Mouse (Mus musculus): Measurements from ENCODE around the gene Rtl3. TPM values are rescaled to one million over a fixed set of nuclear protein-coding genes. Genes with fewer than 3 reads are reported as not detected.

The Rtl3 gene
- polyA plus RNA-seq (2012; ENCODE audit: insufficient read depth, insufficient read length, missing spikeins) = not detected in 2 replicates

DNA sequence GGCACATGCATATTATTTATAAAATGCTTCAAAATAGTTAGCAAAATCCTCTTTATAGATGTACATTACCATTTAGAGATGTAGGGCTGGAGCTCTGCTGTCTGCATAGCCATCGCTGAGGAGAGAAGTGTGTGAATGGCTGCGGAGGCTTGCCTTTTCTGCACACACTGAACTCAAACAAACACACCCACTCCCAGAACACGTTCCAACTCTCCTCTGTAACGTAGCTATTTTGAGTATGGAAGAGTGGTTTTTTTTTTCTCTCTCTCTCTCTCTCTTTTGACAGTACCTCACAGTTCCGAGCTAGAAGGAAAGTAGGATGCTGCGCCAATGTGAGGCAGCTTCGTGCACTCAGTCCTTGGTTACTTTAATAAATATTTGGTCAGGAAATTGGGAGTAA is at the start of gene Rtl3:
Gene Rtl3, minus strand, starts transcription at position 236 of the 400 bp plus-strand sequence.
- no peak within 1 kb of the TSS for H3K4me3 ChIP-seq (ENCODE audit: insufficient read depth, low read depth, low read length)
- no peak within 1 kb of the TSS for H3K27ac ChIP-seq (replicated peaks; ENCODE audit: low read depth, low read length)
- no peaks in the 10 kb centered on the region for H3K4me1 ChIP-seq (ENCODE audit: control insufficient read depth, insufficient read depth, insufficient read length, low read length)

DNA sequence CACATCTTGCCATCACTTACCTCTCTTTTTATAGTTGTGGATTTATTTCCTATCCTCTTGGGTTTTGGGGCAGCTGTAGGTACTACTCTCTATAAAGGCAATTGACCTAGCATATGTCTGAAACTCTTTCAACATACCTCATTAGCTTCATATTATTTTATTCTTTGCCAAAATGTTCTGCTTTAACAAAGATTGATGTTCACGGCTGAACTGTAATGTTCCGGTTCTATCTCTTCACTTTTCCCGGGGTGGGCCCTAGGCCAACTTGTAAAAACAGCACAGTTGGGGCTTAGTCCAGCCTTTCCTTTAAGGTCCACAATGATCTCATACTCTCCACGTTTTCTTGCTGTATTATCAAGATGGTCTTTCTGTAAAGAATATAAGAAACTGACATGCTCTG is 31.9 kb upstream of the Rtl3 start:
- no peak overlapping the region for H3K27ac ChIP-seq (replicated peaks; ENCODE audit: low read depth, low read length)
- H3K4me1 ChIP-seq (ENCODE audit: control insufficient read depth, insufficient read depth, insufficient read length, low read length) = no peaks in the 10 kb centered on the region
- no peak overlapping the region for H3K4me3 ChIP-seq (ENCODE audit: insufficient read depth, low read depth, low read length)

DNA sequence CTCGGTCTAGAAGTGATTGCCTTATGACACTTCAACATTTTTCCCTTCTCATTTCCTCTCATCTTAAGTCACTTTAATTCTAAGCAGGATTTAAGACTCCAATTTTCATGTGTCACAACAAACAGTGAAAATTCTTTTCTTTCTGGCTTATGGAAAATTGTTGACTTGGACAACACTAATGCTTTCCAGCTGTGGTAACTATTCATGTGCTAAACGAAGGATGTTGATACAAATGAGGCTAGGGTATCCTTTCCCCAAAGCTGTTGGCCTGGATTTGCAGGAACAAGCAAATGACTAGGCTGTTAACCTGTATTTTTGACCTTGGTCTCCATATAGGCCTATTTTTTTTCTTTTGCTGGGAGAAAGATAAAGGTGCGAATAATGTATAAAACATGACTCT is 31.4 kb upstream of the Rtl3 start:
- Histone ChIP-seq H3K27ac (replicated peaks; ENCODE audit: low read depth, low read length) (no peak overlapping the region), H3K4me3 (ENCODE audit: insufficient read depth, low read depth, low read length) (no peak overlapping the region), H3K4me1 (ENCODE audit: control insufficient read depth, insufficient read depth, insufficient read length, low read length) (no peaks in the 10 kb centered on the region)

DNA sequence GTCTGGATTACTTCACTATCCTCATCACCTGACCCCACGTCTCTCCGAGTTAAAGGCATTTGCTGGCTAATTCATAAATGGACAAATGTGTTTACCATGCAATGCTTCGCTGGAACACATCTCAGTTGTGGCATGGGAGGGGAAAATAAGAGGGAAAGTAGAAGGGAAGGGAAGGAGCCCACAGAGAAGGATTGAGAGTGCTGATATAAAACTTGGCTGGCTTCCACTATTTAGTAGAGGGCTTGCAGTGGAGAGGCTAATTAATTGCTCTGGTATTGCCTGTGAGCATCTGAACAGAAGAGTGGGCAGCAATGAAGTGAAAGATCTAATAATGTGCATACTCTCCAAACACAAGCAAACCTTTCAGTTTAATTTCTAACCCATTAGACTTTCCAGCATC is 31.0 kb upstream of the Rtl3 start:
- H3K4me1 ChIP-seq (ENCODE audit: control insufficient read depth, insufficient read depth, insufficient read length, low read length) = no peaks in the 10 kb centered on the region
- H3K4me3 ChIP-seq (ENCODE audit: insufficient read depth, low read depth, low read length) = no peak overlapping the region
- H3K27ac ChIP-seq (replicated peaks; ENCODE audit: low read depth, low read length) = no peak overlapping the region

DNA sequence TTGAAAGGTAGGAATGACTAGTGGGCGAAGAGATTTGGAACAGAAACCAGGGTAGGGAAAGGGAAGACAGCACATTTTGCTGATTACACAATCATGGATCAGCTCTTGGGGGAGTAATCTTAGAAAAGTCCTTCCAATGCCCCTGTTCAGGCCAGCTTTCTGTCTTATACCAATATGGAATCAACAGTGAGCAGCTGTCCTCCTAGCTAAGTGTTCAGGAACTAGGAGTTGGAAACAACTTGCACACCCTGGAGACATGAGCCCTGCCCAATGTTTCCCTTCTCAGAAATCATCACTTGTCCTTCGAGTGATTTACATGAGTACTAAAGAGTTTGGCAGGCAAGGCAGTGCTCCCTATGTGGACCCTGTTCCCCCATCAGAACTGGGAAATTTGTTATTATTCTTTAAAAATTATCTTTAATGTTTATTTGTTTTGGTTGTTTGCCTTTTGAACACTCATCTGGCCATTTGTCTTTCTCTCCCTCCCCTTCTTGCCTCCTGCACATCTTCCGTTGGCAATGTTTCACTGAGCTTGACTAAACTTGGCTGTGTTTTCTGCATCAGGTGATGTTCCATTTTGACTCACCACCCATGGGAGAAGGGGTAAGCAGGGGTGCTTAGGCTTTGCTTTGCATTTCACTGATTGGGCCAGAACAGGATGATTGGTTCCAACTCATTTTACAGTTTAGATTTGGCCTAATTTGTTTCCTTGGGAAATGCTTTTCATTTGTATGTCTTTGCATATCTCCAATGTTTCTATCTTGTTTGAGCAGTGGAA is 13.3 kb upstream of the Rtl3 start:
- no peak overlapping the region for H3K4me3 ChIP-seq (ENCODE audit: insufficient read depth, low read depth, low read length)
- no peak overlapping the region for H3K27ac ChIP-seq (replicated peaks; ENCODE audit: low read depth, low read length)
- no peaks in the 10 kb centered on the region for H3K4me1 ChIP-seq (ENCODE audit: control insufficient read depth, insufficient read depth, insufficient read length, low read length)

DNA sequence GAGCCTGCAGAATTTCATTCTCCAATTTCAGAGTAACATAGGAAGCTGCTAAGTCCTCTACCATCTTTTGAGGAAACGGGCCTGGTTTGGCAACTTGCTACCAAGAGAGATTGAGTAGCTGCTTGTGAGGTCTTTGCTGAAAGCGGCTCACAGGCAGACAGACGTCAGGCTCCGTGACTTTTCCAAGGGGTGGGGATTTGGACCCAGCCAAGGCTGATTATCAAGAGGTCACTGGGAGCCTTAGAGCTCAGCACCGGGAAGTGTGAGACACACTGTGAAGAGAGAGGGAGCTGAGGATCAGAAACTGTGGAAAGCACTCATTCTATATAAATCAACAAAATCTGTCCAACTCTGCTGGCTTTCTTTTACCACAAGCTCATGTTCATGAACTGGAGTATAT is 853 bp downstream of the Rtl3 start:
- Histone ChIP-seq H3K27ac (replicated peaks; ENCODE audit: low read depth, low read length) (no peak overlapping the region), H3K4me1 (ENCODE audit: control insufficient read depth, insufficient read depth, insufficient read length, low read length) (no peaks in the 10 kb centered on the region), H3K4me3 (ENCODE audit: insufficient read depth, low read depth, low read length) (no peak overlapping the region)

DNA sequence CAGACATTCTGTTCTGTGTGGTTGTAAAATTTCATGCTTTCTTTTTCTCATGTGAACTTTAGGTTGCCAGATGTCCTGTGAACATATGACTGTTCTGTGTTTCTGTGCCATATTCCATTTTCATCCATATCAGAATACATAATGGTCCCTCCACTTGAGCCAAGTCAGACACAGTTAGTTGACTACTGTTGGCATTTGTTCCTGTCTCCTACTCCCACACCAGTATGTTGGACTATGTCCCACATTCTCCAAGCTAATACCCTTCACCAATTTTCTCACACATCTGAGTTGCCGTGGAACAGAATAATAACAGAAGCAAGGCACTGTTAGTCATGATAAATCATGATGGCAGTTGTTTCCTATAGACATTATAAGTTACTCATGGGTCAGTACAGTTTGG is 9.9 kb downstream of the Rtl3 start:
- Histone ChIP-seq H3K27ac (replicated peaks; ENCODE audit: low read depth, low read length) (no peak overlapping the region), H3K4me3 (ENCODE audit: insufficient read depth, low read depth, low read length) (no peak overlapping the region), H3K4me1 (ENCODE audit: control insufficient read depth, insufficient read depth, insufficient read length, low read length) (no peaks in the 10 kb centered on the region)

DNA sequence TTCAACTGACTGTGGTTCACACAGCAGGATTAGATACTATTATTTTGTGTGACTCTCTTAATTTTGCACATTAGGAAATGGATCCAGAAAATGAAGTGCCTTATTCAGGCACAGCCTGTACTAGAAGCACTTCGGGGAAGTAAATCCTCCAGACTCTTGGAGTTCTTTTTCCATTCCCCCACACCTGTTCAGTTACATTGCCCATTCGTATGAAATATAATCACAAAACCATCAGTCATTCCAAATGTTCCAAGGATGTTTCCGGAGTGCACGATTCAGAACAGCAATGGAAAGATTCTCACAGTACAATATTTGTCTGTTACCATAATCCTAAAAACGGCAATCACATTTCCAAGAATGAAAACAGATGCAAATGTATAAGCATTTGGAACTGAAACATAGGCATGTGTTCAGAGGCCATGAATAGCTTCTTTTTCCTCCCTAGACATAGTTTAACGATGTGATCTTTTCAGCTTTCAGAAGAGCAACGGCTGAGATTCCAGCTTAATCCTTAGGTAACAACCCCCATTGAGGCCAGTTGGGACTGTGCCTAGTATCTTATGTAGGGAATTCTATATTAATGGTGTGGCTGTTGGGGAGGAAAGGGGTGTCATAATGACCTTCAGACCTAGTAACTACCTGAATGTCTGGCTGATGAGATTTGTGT is 30.8 kb downstream of the Rtl3 start:
- Histone ChIP-seq H3K4me3 (ENCODE audit: insufficient read depth, low read depth, low read length) (no peak overlapping the region), H3K4me1 (ENCODE audit: control insufficient read depth, insufficient read depth, insufficient read length, low read length) (no peaks in the 10 kb centered on the region), H3K27ac (replicated peaks; ENCODE audit: low read depth, low read length) (no peak overlapping the region)

DNA sequence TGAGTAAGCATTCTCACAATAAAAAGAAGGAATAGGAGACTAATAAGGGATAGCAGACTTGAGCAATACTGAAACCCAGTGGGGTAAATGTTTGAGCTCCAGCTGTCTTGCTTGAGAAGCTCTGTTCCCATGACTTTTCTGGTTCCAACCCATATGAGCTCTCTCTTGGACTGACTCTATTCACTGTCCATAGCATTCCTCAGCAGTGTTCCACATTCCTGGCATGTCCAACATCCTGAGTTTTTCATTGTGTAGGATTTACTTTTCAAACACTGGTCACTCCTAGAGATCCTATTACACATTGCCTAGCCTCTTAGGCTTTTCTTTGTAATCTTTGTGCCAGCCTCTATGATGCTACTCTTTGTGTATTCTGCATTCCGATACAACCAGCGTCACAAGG is 36.1 kb downstream of the Rtl3 start:
- H3K27ac ChIP-seq (replicated peaks; ENCODE audit: low read depth, low read length) = no peak overlapping the region
- no peak overlapping the region for H3K4me3 ChIP-seq (ENCODE audit: insufficient read depth, low read depth, low read length)
- H3K4me1 ChIP-seq (ENCODE audit: control insufficient read depth, insufficient read depth, insufficient read length, low read length) = no peaks in the 10 kb centered on the region

DNA sequence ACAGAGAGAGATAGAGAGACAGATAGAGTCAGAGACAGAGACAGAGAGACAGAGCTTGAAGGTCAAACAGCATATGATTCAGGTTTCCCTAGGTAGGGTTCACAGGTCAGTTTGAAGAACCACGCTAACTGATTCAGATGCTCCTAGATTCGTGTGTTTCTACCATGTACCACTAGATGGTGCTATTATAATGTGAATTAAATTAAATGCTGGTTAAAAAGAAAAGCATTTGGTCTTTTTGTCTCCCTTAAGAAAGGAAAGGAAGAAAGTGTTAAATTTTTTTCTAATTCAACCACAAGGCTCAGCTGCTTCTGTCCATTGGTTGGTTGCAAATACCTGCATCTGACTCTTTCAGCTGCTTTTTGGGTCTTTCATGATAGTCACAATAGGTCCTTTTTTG is 45.8 kb downstream of the Rtl3 start:
- Histone ChIP-seq H3K4me1 (ENCODE audit: control insufficient read depth, insufficient read depth, insufficient read length, low read length) (no peaks in the 10 kb centered on the region), H3K4me3 (ENCODE audit: insufficient read depth, low read depth, low read length) (no peak overlapping the region), H3K27ac (replicated peaks; ENCODE audit: low read depth, low read length) (no peak overlapping the region)

Other genes with a start within 250 kb of the Rtl3 start
- 0.50 and 3.2 TPM in 2 replicates for gene Cysltr1, start 237.0 kb downstream of the Rtl3 start, polyA plus RNA-seq (2012; ENCODE audit: insufficient read depth, insufficient read length, missing spikeins)
- gene Lpar4, start 80.0 kb upstream of the Rtl3 start, polyA plus RNA-seq (2012; ENCODE audit: insufficient read depth, insufficient read length, missing spikeins) = 1.4 and 2.3 TPM in 2 replicates
- gene P2ry10, start 247.8 kb upstream of the Rtl3 start, polyA plus RNA-seq (2012; ENCODE audit: insufficient read depth, insufficient read length, missing spikeins) = not detected in 2 replicates

All from brown adipose tissue, adult 24 weeks (tissue).